Mouse (Mus musculus) kidney, embryonic 15.5 days (tissue): Measurements from ENCODE around the gene Clrn3. TPM values are rescaled to one million over a fixed set of nuclear protein-coding genes. Genes with fewer than 3 reads are reported as not detected.

Experiments
- ATAC-seq: fragments of 200-750 bp; cut with Nextera tagmentation; replicated peaks from 2 replicates; pipeline ENCODE4 v1.8.0; 2017; ENCODE audit warnings: moderate TSS enrichment; ENCODE audit not compliant: low FRiP score
- H3K27ac ChIP-seq: fragments of 300-500 bp; sonication (generic); 2 replicates; pipeline ENCODE4 v1.5.1; 2015; ENCODE audit warnings: mild to moderate bottlenecking, inconsistent platforms
- H3K27me3 ChIP-seq: fragments of 300-500 bp; sonication (generic); 2 replicates; pipeline ENCODE4 v1.6.1; 2015; ENCODE audit warnings: inconsistent platforms
- H3K36me3 ChIP-seq: fragments of 300-500 bp; sonication (generic); 2 replicates; pipeline ENCODE4 v1.6.1; 2015; ENCODE audit warnings: inconsistent platforms
- H3K4me1 ChIP-seq: fragments of 300-500 bp; sonication (generic); 2 replicates; pipeline ENCODE4 v1.6.1; 2015; ENCODE audit warnings: inconsistent platforms
- H3K4me2 ChIP-seq: fragments of 300-500 bp; sonication (generic); 2 replicates; pipeline ENCODE4 v1.6.1; 2015; ENCODE audit warnings: moderate library complexity, mild to moderate bottlenecking, inconsistent platforms
- H3K4me3 ChIP-seq: fragments of 300-500 bp; sonication (generic); replicated peaks from 2 replicates; pipeline ENCODE4 v1.5.1; 2015; ENCODE audit warnings: mild to moderate bottlenecking, inconsistent platforms
- H3K9ac ChIP-seq: fragments of 300-500 bp; sonication (generic); 2 replicates; pipeline ENCODE4 v1.6.1; 2015; ENCODE audit warnings: mild to moderate bottlenecking, inconsistent platforms
- H3K9me3 ChIP-seq: fragments of 300-500 bp; sonication (generic); replicated peaks from 2 replicates; pipeline ENCODE4 v1.6.1; 2016; ENCODE audit warnings: inconsistent platforms
- WGBS: fragments of 180-500 bp; shearing (Covaris S2); methylation state at CpG from one replicate; pipeline ENCODE4 v1.1.7; 2015; ENCODE audit warnings: mixed read lengths; 5-methylcytosine and 5-hydroxymethylcytosine counted together
- polyA plus RNA-seq: library from polyadenylated mRNA; unstranded; fragments of >200 nt; fragmentation: Nextera tagmentation; extraction: Ambion mirVana; gene quantifications from 2 replicates; pipeline ENCODE4 v1.2.1, GENCODE M21; 2015

Gene Clrn3
- polyA plus RNA-seq, 1 experiment from 2014 or later: 9.4 TPM

- no peak overlapping the region for H3K27ac ChIP-seq
- no peak overlapping the region for H3K9ac ChIP-seq
- no peaks in the 10 kb centered on the region for H3K36me3 ChIP-seq
- H3K4me1 ChIP-seq: peaks cover 17% of the 10 kb centered on the region
- no peak overlapping the region for H3K4me2 ChIP-seq
- H3K27me3 ChIP-seq: peaks cover 33% of the 10 kb centered on the region
- no peak overlapping the region for H3K4me3 ChIP-seq
- ATAC-seq: no peak
- no peaks in the 10 kb centered on the region for H3K9me3 ChIP-seq
- WGBS: 39% methylated on average over 11 of the region's 11 CpGs
These were observed 44.1 kb downstream of the Clrn3 start for GRCm38 (mm10) chr7:135484341-135484740.

- Histone ChIP-seq H3K4me2 (no peak overlapping the region), H3K36me3 (no peaks in the 10 kb centered on the region), H3K9ac (no peak overlapping the region), H3K27me3 (peaks cover 33% of the 10 kb centered on the region), H3K4me1 (peaks cover 19% of the 10 kb centered on the region), H3K27ac (no peak overlapping the region), H3K4me3 (no peak overlapping the region), H3K9me3 (no peaks in the 10 kb centered on the region)
- ATAC-seq: no peak
- 51% methylated on average over 6 of the region's 6 CpGs for WGBS
These were observed 44.7 kb downstream of the Clrn3 start for GRCm38 (mm10) chr7:135483751-135484150.

- H3K27ac ChIP-seq: no peak overlapping the region
- 8% methylated on average over 7 of the region's 7 CpGs for WGBS
- no peak overlapping the region for H3K9ac ChIP-seq
- ATAC-seq: no peak
- peaks cover 21% of the 10 kb centered on the region for H3K4me1 ChIP-seq
- H3K27me3 ChIP-seq: peaks cover 26% of the 10 kb centered on the region
- H3K36me3 ChIP-seq: no peaks in the 10 kb centered on the region
- H3K4me3 ChIP-seq: no peak overlapping the region
- no peaks in the 10 kb centered on the region for H3K9me3 ChIP-seq
- H3K4me2 ChIP-seq: no peak overlapping the region
These were observed 47.3 kb downstream of the Clrn3 start for GRCm38 (mm10) chr7:135481150-135481549.

- no peak overlapping the region for H3K9ac ChIP-seq
- H3K4me1 ChIP-seq: peaks cover 12% of the 10 kb centered on the region
- H3K36me3 ChIP-seq: no peaks in the 10 kb centered on the region
- H3K4me2 ChIP-seq: no peak overlapping the region
- H3K9me3 ChIP-seq: no peaks in the 10 kb centered on the region
- H3K27me3 ChIP-seq: peaks cover 20% of the 10 kb centered on the region
- H3K4me3 ChIP-seq: no peak overlapping the region
- H3K27ac ChIP-seq: no peak overlapping the region
- WGBS: 79% methylated on average over 6 of the region's 6 CpGs
- ATAC-seq: no peak
These were observed 48.5 kb downstream of the Clrn3 start for GRCm38 (mm10) chr7:135479912-135480311.

- H3K36me3 ChIP-seq: no peaks in the 10 kb centered on the region
- H3K9me3 ChIP-seq: no peaks in the 10 kb centered on the region
- no peak overlapping the region for H3K4me3 ChIP-seq
- H3K9ac ChIP-seq: no peak overlapping the region
- peaks cover 17% of the 10 kb centered on the region for H3K27me3 ChIP-seq
- no peak overlapping the region for H3K27ac ChIP-seq
- ATAC-seq: no peak; the same call in 1 of the 2 replicates
- 53% methylated on average over 10 of the region's 10 CpGs for WGBS
- H3K4me1 ChIP-seq: peaks cover 12% of the 10 kb centered on the region
- no peak overlapping the region for H3K4me2 ChIP-seq
These were observed 49.1 kb downstream of the Clrn3 start for GRCm38 (mm10) chr7:135479322-135479880.

- Histone ChIP-seq H3K27me3 (peaks cover 8% of the 10 kb centered on the region; the same call in 1 of the 2 replicates), H3K27ac (no peak overlapping the region), H3K9ac (no peak overlapping the region), H3K4me2 (no peak overlapping the region), H3K4me3 (no peak overlapping the region), H3K4me1 (peaks cover 12% of the 10 kb centered on the region), H3K36me3 (no peaks in the 10 kb centered on the region), H3K9me3 (no peaks in the 10 kb centered on the region)
- no peak for ATAC-seq
- WGBS: 48% methylated on average over 5 of the region's 5 CpGs
These were observed 51.2 kb downstream of the Clrn3 start for GRCm38 (mm10) chr7:135477256-135477655.

- H3K4me3 ChIP-seq: no peak overlapping the region
- H3K27me3 ChIP-seq: 0 out of 2 replicates have a peak, but pooled peaks cover under 1% of the 10 kb centered on the region
- H3K4me2 ChIP-seq: no peak overlapping the region
- no peak for ATAC-seq
- H3K27ac ChIP-seq: no peak overlapping the region
- H3K4me1 ChIP-seq: peaks cover 12% of the 10 kb centered on the region
- H3K9me3 ChIP-seq: no peaks in the 10 kb centered on the region
- WGBS: 60% methylated on average over 8 of the region's 8 CpGs
- no peak overlapping the region for H3K9ac ChIP-seq
- no peaks in the 10 kb centered on the region for H3K36me3 ChIP-seq
These were observed 52.5 kb downstream of the Clrn3 start for GRCm38 (mm10) chr7:135475981-135476380.

GRCm38 (mm10) chr7:135470319-135470718 lies 58.1 kb downstream of the Clrn3 start:
- Histone ChIP-seq H3K9ac (no peak overlapping the region), H3K36me3 (no peaks in the 10 kb centered on the region), H3K27ac (no peak overlapping the region), H3K4me2 (no peak overlapping the region), H3K9me3 (no peaks in the 10 kb centered on the region), H3K27me3 (peaks cover 11% of the 10 kb centered on the region; the same call in 1 of the 2 replicates), H3K4me1 (peaks cover 7% of the 10 kb centered on the region), H3K4me3 (no peak overlapping the region)
- no peak for ATAC-seq
- WGBS: 91% methylated on average over 5 of the region's 5 CpGs

- WGBS: 20% methylated on average over 7 of the region's 7 CpGs
- no peak overlapping the region for H3K9ac ChIP-seq
- no peak for ATAC-seq
These were observed 59.8 kb downstream of the Clrn3 start for GRCm38 (mm10) chr7:135468631-135469030.

GRCm38 (mm10) chr7:135465293-135465692 lies 63.2 kb downstream of the Clrn3 start:
- WGBS: 17% methylated on average over 12 of the region's 12 CpGs
- Histone ChIP-seq H3K4me3 (no peak overlapping the region), H3K4me1 (peaks cover 9% of the 10 kb centered on the region), H3K27ac (no peak overlapping the region), H3K36me3 (no peaks in the 10 kb centered on the region), H3K9me3 (no peaks in the 10 kb centered on the region), H3K9ac (no peak overlapping the region), H3K27me3 (peaks cover 19% of the 10 kb centered on the region; the same call in 1 of the 2 replicates), H3K4me2 (0 out of 2 replicates have a peak overlapping the region, but pooled peaks have one; percentile 19)
- ATAC-seq: no peak

More at GRCm38 (mm10) chr7:135468631-135469030, 59.8 kb downstream of the Clrn3 start:
- Histone ChIP-seq H3K27me3 (peaks cover 16% of the 10 kb centered on the region; the same call in 1 of the 2 replicates), H3K27ac (no peak overlapping the region), H3K4me3 (no peak overlapping the region), H3K4me1 (peaks cover 9% of the 10 kb centered on the region), H3K36me3 (no peaks in the 10 kb centered on the region), H3K9me3 (no peaks in the 10 kb centered on the region), H3K4me2 (no peak overlapping the region)

- Histone ChIP-seq H3K9me3 (no peaks in the 10 kb centered on the region), H3K4me1 (peaks cover 9% of the 10 kb centered on the region), H3K27ac (no peak overlapping the region), H3K36me3 (no peaks in the 10 kb centered on the region), H3K4me3 (no peak overlapping the region), H3K27me3 (peaks cover 19% of the 10 kb centered on the region; the same call in 1 of the 2 replicates), H3K9ac (no peak overlapping the region), H3K4me2 (no peak overlapping the region)
- no peak for ATAC-seq
- 37% methylated on average over 3 of the region's 3 CpGs for WGBS
These were observed 63.7 kb downstream of the Clrn3 start for GRCm38 (mm10) chr7:135464689-135465259.
